Mouse (Mus musculus) left cerebral cortex, adult 9 months (tissue): Measurements from ENCODE around the gene Rab34.
A peak's percentile ranks its signal among the peaks of the same experiment; 100 is the strongest.

Source experiments
- DNase-seq, 2 experiments: peaks; one replicate each; pipeline ENCODE4 v3.0.0; 2022; ENCODE audit warnings: low spot score in 2 of 2

Rab34 gene

GRCm38 (mm10) chr11:78188331-78189233 lies at the start of gene Rab34:
Gene Rab34 (plus strand): TSS chr11:78188430.
- DNase-seq = peak in 1 of 2 experiments; percentile 51

GRCm38 (mm10) chr11:78140665-78141064 lies 47.6 kb upstream of the Rab34 start:
- no peak for DNase-seq

- DNase-seq = no peak
Observed at GRCm38 (mm10) chr11:78143520-78143919, 44.7 kb upstream of the Rab34 start.

- no peak for DNase-seq
Observed at GRCm38 (mm10) chr11:78146168-78146567, 42.1 kb upstream of the Rab34 start.

GRCm38 (mm10) chr11:78146707-78147543 lies 41.3 kb upstream of the Rab34 start:
- DNase-seq = no peak

GRCm38 (mm10) chr11:78151161-78151560 lies 37.1 kb upstream of the Rab34 start:
- no peak for DNase-seq

- peak; percentile 67 to 86 for DNase-seq
Observed at GRCm38 (mm10) chr11:78152299-78153231, 35.7 kb upstream of the Rab34 start.

- no peak for DNase-seq
Observed at GRCm38 (mm10) chr11:78153778-78154177, 34.5 kb upstream of the Rab34 start.

GRCm38 (mm10) chr11:78155674-78156073 lies 32.6 kb upstream of the Rab34 start:
- DNase-seq = no peak

- DNase-seq = no peak
Observed at GRCm38 (mm10) chr11:78156156-78156699, 32.0 kb upstream of the Rab34 start.

- DNase-seq = peak; percentile 62 to 90
Observed at GRCm38 (mm10) chr11:78159096-78159495, 29.1 kb upstream of the Rab34 start.

GRCm38 (mm10) chr11:78159557-78159956 lies 28.7 kb upstream of the Rab34 start:
- DNase-seq = no peak

GRCm38 (mm10) chr11:78160171-78160570 lies 28.1 kb upstream of the Rab34 start:
- DNase-seq = no peak

GRCm38 (mm10) chr11:78160675-78161074 lies 27.6 kb upstream of the Rab34 start:
- DNase-seq = no peak

- DNase-seq = no peak
Observed at GRCm38 (mm10) chr11:78161169-78161568, 27.1 kb upstream of the Rab34 start.

GRCm38 (mm10) chr11:78161968-78162367 lies 26.3 kb upstream of the Rab34 start:
- no peak for DNase-seq

- DNase-seq = peak in 1 of 2 experiments; percentile 36
Observed at GRCm38 (mm10) chr11:78162504-78162903, 25.7 kb upstream of the Rab34 start.

GRCm38 (mm10) chr11:78163045-78163444 lies 25.2 kb upstream of the Rab34 start:
- DNase-seq = no peak

- DNase-seq = no peak
Observed at GRCm38 (mm10) chr11:78163681-78164603, 24.3 kb upstream of the Rab34 start.

- DNase-seq = no peak
Observed at GRCm38 (mm10) chr11:78164604-78164923, 23.7 kb upstream of the Rab34 start.
